Mouse (Mus musculus) CD4-positive, CD25-positive, alpha-beta regulatory T cell, adult 4 months (primary cell): ENCODE data around the gene Susd5. TPM values are rescaled to one million over a fixed set of nuclear protein-coding genes. Genes with fewer than 3 reads are reported as not detected.
"Not testable (repeated sequence)": the region's sequence is repeated elsewhere in the genome, so short reads cannot be mapped to it uniquely, and the experiment has no call there.

Experiments used
- ATAC-seq: one replicate; pipeline ENCODE4 v1.8.0; 2017
- polyA plus RNA-seq, 2 experiments: library from polyadenylated mRNA; unstranded; fragments of 100-300 nt; shearing (Covaris generic); gene quantifications; one replicate each; pipeline ENCODE4 v1.2.1; 2017

Susd5 gene
- polyA plus RNA-seq, 2 experiments from 2014 or later: not detected

- no peak for ATAC-seq
These were observed 16.7 kb downstream of the Susd5 start for GRCm38 (mm10) chr9:114073681-114074080.

GRCm38 (mm10) chr9:114086422-114086821 lies 29.5 kb downstream of the Susd5 start:
- ATAC-seq: no peak

GRCm38 (mm10) chr9:114087106-114087815 lies 30.3 kb downstream of the Susd5 start:
- no peak for ATAC-seq

- not testable (repeated sequence) for ATAC-seq
These were observed 31.9 kb downstream of the Susd5 start for GRCm38 (mm10) chr9:114088885-114089284.

- ATAC-seq: not testable (repeated sequence)
These were observed 35.2 kb downstream of the Susd5 start for GRCm38 (mm10) chr9:114092188-114092587.

GRCm38 (mm10) chr9:114094854-114095253 lies 37.9 kb downstream of the Susd5 start:
- no peak for ATAC-seq

GRCm38 (mm10) chr9:114098716-114099302 lies 41.9 kb downstream of the Susd5 start:
- ATAC-seq: no peak

GRCm38 (mm10) chr9:114110268-114110667 lies 53.3 kb downstream of the Susd5 start:
- ATAC-seq: no peak

- no peak for ATAC-seq
These were observed 54.2 kb downstream of the Susd5 start for GRCm38 (mm10) chr9:114111161-114111560.

GRCm38 (mm10) chr9:114112226-114112625 lies 55.3 kb downstream of the Susd5 start:
- ATAC-seq: no peak

- ATAC-seq: no peak
These were observed 57.1 kb downstream of the Susd5 start for GRCm38 (mm10) chr9:114113911-114114623.

- not testable (repeated sequence) for ATAC-seq
These were observed 59.7 kb downstream of the Susd5 start for GRCm38 (mm10) chr9:114116672-114117071.

GRCm38 (mm10) chr9:114122862-114123261 lies 65.9 kb downstream of the Susd5 start:
- not testable (repeated sequence) for ATAC-seq

GRCm38 (mm10) chr9:114129273-114129835 lies 72.4 kb downstream of the Susd5 start:
- ATAC-seq: not testable (repeated sequence)

Other genes starting within 250 kb of the Susd5 start
- gene Ubp1, start 126.2 kb upstream of the Susd5 start, polyA plus RNA-seq: 10 to 100 TPM; 34.9 to 36.2 TPM
- gene Fbxl2, start 10.9 kb upstream of the Susd5 start, polyA plus RNA-seq: 1 to 10 TPM in 1 of 2 experiments, under 1 TPM in 1; 0.68 to 1.9 TPM